Mouse (Mus musculus): ENCODE data around the gene Mas1. TPM values are rescaled to one million over a fixed set of nuclear protein-coding genes. Genes with fewer than 3 reads are reported as not detected.

The Mas1 gene
- polyA plus RNA-seq, 1 experiment from 2014 or later = 0.41 TPM

GRCm38 (mm10) chr17:12865407-12865806, 2.5 kb downstream of the Mas1 start:
- Histone ChIP-seq H3K27me3 (no peaks in the 10 kb centered on the region), H3K4me1 (0 out of 2 replicates have a peak, but pooled peaks cover 2% of the 10 kb centered on the region), H3K9me3 (replicated peaks) (no peaks in the 10 kb centered on the region), H3K9ac (no peak overlapping the region), H3K27ac (no peak overlapping the region), H3K4me2 (replicated peaks) (no peak overlapping the region), H3K4me3 (no peak overlapping the region), H3K36me3 (no peaks in the 10 kb centered on the region)
- whole genome bisulfite sequencing = 67% methylated on average over 3 of the region's 3 CpGs
- ATAC-seq (ENCODE audit: low FRiP score) = no peak

GRCm38 (mm10) chr17:12864111-12864510, 3.8 kb downstream of the Mas1 start:
- H3K9me3 ChIP-seq (replicated peaks) = no peaks in the 10 kb centered on the region
- no peak for ATAC-seq (ENCODE audit: low FRiP score)
- no peak overlapping the region for H3K4me2 ChIP-seq (replicated peaks)
- no peaks in the 10 kb centered on the region for H3K36me3 ChIP-seq
- no peak overlapping the region for H3K4me3 ChIP-seq
- H3K4me1 ChIP-seq = 0 out of 2 replicates have a peak, but pooled peaks cover 2% of the 10 kb centered on the region
- H3K27me3 ChIP-seq = no peaks in the 10 kb centered on the region
- no peak overlapping the region for H3K9ac ChIP-seq
- no peak overlapping the region for H3K27ac ChIP-seq

- Histone ChIP-seq H3K4me1 (no peaks in the 10 kb centered on the region), H3K9ac (no peak overlapping the region), H3K36me3 (no peaks in the 10 kb centered on the region), H3K27ac (no peak overlapping the region), H3K9me3 (replicated peaks) (no peaks in the 10 kb centered on the region), H3K4me2 (replicated peaks) (no peak overlapping the region), H3K27me3 (no peaks in the 10 kb centered on the region), H3K4me3 (no peak overlapping the region)
- ATAC-seq (ENCODE audit: low FRiP score) = no peak
- 80% methylated on average over 8 of the region's 8 CpGs for WGBS
These were observed 8.9 kb downstream of the Mas1 start for GRCm38 (mm10) chr17:12859006-12859520.

- Histone ChIP-seq H3K36me3 (no peaks in the 10 kb centered on the region), H3K27ac (no peak overlapping the region), H3K27me3 (no peaks in the 10 kb centered on the region), H3K9me3 (replicated peaks) (no peaks in the 10 kb centered on the region), H3K9ac (no peak overlapping the region), H3K4me1 (no peaks in the 10 kb centered on the region), H3K4me3 (no peak overlapping the region), H3K4me2 (replicated peaks) (no peak overlapping the region)
- no peak for ATAC-seq (ENCODE audit: low FRiP score)
- 41% methylated on average over 4 of the region's 4 CpGs for WGBS
These were observed 9.9 kb downstream of the Mas1 start for GRCm38 (mm10) chr17:12858072-12858471.

- H3K4me2 ChIP-seq (replicated peaks) = no peak overlapping the region
- H3K27ac ChIP-seq = no peak overlapping the region
- H3K27me3 ChIP-seq = no peaks in the 10 kb centered on the region
- H3K9ac ChIP-seq = no peak overlapping the region
- H3K4me3 ChIP-seq = no peak overlapping the region
- ATAC-seq (ENCODE audit: low FRiP score) = no peak
- no peaks in the 10 kb centered on the region for H3K9me3 ChIP-seq (replicated peaks)
- WGBS = 65% methylated on average over 3 of the region's 3 CpGs
- H3K36me3 ChIP-seq = no peaks in the 10 kb centered on the region
- no peaks in the 10 kb centered on the region for H3K4me1 ChIP-seq
These were observed 10.5 kb downstream of the Mas1 start for GRCm38 (mm10) chr17:12857395-12857794.

- 94% methylated on average over 11 of the region's 11 CpGs for WGBS
- no peak overlapping the region for H3K4me3 ChIP-seq
- no peak for ATAC-seq (ENCODE audit: low FRiP score)
These were observed 13.6 kb downstream of the Mas1 start for GRCm38 (mm10) chr17:12854386-12854785.

GRCm38 (mm10) chr17:12853821-12854220, 14.1 kb downstream of the Mas1 start:
- Histone ChIP-seq H3K36me3 (no peaks in the 10 kb centered on the region), H3K9ac (no peak overlapping the region), H3K4me1 (no peaks in the 10 kb centered on the region), H3K4me3 (no peak overlapping the region), H3K27me3 (no peaks in the 10 kb centered on the region), H3K27ac (no peak overlapping the region), H3K9me3 (replicated peaks) (no peaks in the 10 kb centered on the region), H3K4me2 (replicated peaks) (no peak overlapping the region)
- WGBS = 83% methylated on average over 2 of the region's 2 CpGs
- ATAC-seq (ENCODE audit: low FRiP score) = no peak

More at GRCm38 (mm10) chr17:12854386-12854785, 13.6 kb downstream of the Mas1 start:
- H3K4me1 ChIP-seq = no peaks in the 10 kb centered on the region
- H3K27me3 ChIP-seq = no peaks in the 10 kb centered on the region
- H3K36me3 ChIP-seq = no peaks in the 10 kb centered on the region
- no peak overlapping the region for H3K4me2 ChIP-seq (replicated peaks)
- no peak overlapping the region for H3K27ac ChIP-seq
- H3K9me3 ChIP-seq (replicated peaks) = no peaks in the 10 kb centered on the region
- no peak overlapping the region for H3K9ac ChIP-seq

- Histone ChIP-seq H3K9ac (no peak overlapping the region), H3K4me3 (no peak overlapping the region), H3K27ac (no peak overlapping the region), H3K36me3 (no peaks in the 10 kb centered on the region), H3K27me3 (no peaks in the 10 kb centered on the region), H3K4me1 (no peaks in the 10 kb centered on the region), H3K4me2 (replicated peaks) (no peak overlapping the region), H3K9me3 (replicated peaks) (no peaks in the 10 kb centered on the region)
- WGBS = 70% methylated on average over 11 of the region's 11 CpGs
- no peak for ATAC-seq (ENCODE audit: low FRiP score)
These were observed 16.3 kb downstream of the Mas1 start for GRCm38 (mm10) chr17:12851689-12852088.

- Histone ChIP-seq H3K4me3 (no peak overlapping the region), H3K27me3 (no peaks in the 10 kb centered on the region), H3K4me1 (no peaks in the 10 kb centered on the region), H3K9me3 (replicated peaks) (no peaks in the 10 kb centered on the region), H3K4me2 (replicated peaks) (no peak overlapping the region), H3K36me3 (no peaks in the 10 kb centered on the region), H3K27ac (no peak overlapping the region), H3K9ac (no peak overlapping the region)
- 88% methylated on average over 8 of the region's 8 CpGs for WGBS
- no peak for ATAC-seq (ENCODE audit: low FRiP score)
These were observed 18.1 kb downstream of the Mas1 start for GRCm38 (mm10) chr17:12849778-12850382.

GRCm38 (mm10) chr17:12847736-12848135, 20.2 kb downstream of the Mas1 start:
- no peak overlapping the region for H3K27ac ChIP-seq
- H3K4me1 ChIP-seq = no peaks in the 10 kb centered on the region
- H3K4me2 ChIP-seq (replicated peaks) = no peak overlapping the region
- H3K9ac ChIP-seq = no peak overlapping the region
- no peaks in the 10 kb centered on the region for H3K27me3 ChIP-seq
- no peaks in the 10 kb centered on the region for H3K9me3 ChIP-seq (replicated peaks)
- WGBS = 62% methylated on average over 4 of the region's 4 CpGs
- no peak overlapping the region for H3K4me3 ChIP-seq
- no peaks in the 10 kb centered on the region for H3K36me3 ChIP-seq
- no peak for ATAC-seq (ENCODE audit: low FRiP score)

GRCm38 (mm10) chr17:12846474-12846873, 21.5 kb downstream of the Mas1 start:
- 83% methylated on average over 5 of the region's 5 CpGs for WGBS
- H3K4me3 ChIP-seq = no peak overlapping the region
- no peaks in the 10 kb centered on the region for H3K36me3 ChIP-seq
- H3K4me2 ChIP-seq (replicated peaks) = no peak overlapping the region
- no peak overlapping the region for H3K9ac ChIP-seq
- no peaks in the 10 kb centered on the region for H3K9me3 ChIP-seq (replicated peaks)
- no peaks in the 10 kb centered on the region for H3K27me3 ChIP-seq
- H3K4me1 ChIP-seq = no peaks in the 10 kb centered on the region
- no peak for ATAC-seq (ENCODE audit: low FRiP score)
- H3K27ac ChIP-seq = no peak overlapping the region

- Histone ChIP-seq H3K4me3 (no peak overlapping the region), H3K4me2 (replicated peaks) (no peak overlapping the region), H3K27ac (no peak overlapping the region), H3K36me3 (no peaks in the 10 kb centered on the region), H3K9ac (no peak overlapping the region), H3K9me3 (replicated peaks) (no peaks in the 10 kb centered on the region), H3K4me1 (no peaks in the 10 kb centered on the region), H3K27me3 (no peaks in the 10 kb centered on the region)
- 47% methylated on average over 5 of the region's 5 CpGs for WGBS
- ATAC-seq (ENCODE audit: low FRiP score) = no peak
These were observed 22.1 kb downstream of the Mas1 start for GRCm38 (mm10) chr17:12845862-12846261.

- no peaks in the 10 kb centered on the region for H3K9me3 ChIP-seq (replicated peaks)
- WGBS = 85% methylated on average over 4 of the region's 4 CpGs
- H3K9ac ChIP-seq = no peak overlapping the region
- H3K27ac ChIP-seq = no peak overlapping the region
- no peak overlapping the region for H3K4me3 ChIP-seq
- H3K36me3 ChIP-seq = no peaks in the 10 kb centered on the region
- ATAC-seq (ENCODE audit: low FRiP score) = no peak
- no peaks in the 10 kb centered on the region for H3K27me3 ChIP-seq
- no peaks in the 10 kb centered on the region for H3K4me1 ChIP-seq
- H3K4me2 ChIP-seq (replicated peaks) = no peak overlapping the region
These were observed 23.4 kb downstream of the Mas1 start for GRCm38 (mm10) chr17:12844540-12844939.
